Mouse (Mus musculus): ENCODE results near the gene Six2.

DNA sequence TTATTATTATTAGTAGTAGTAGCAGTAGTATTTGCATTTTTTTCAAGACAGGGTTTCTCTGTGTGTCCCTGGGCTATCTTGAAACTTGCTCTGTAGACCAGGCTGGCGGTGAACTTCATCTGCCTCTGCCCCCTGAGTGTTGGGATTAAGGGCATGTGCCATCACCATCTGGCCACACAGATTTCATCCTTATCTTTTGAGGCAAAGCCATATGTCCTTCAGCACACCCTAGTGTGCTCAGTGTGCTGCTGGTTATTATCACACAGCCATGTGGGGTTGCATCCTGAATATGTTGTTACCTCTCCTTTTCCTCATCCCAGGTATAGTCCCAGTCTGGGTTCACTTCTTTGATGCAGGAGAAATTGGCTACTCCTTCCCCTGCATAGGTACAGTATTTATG lies 28.1 kb downstream of the Six2 start:
- TF ChIP-seq EP300 (IDR thresholded peaks at IDR 0.05; ENCODE audit: low read depth) (no peak), CTCF (IDR thresholded peaks at IDR 0.05; ENCODE audit: low read depth) (no peak)
